Mouse (Mus musculus): Measurements from ENCODE around the gene Nos3.

DNA sequence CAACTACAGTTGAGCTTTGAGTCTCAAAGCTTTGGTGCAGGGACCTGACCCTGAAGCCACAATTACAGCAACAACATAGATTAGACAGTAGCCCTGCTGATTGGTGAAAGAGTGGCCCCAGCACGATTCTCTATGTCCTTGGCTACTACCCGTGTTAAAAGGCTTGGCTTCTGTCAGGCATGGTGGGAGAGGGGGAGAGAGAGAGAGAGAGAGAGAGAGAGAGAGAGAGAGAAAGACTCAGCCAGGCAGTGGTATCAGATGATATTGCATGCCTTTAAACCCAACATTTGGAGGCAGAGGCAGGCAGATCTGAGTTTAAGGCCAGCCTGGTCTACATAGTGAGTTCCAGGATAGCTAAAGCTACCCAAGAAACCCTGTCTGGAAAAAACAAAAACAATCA is 17.4 kb downstream of the Nos3 start:
- TF ChIP-seq CTCF (IDR thresholded peaks at IDR 0.05; ENCODE audit: low read depth, low read length) (no peak), GATA1 (IDR thresholded peaks at IDR 0.05; ENCODE audit: borderline replicate concordance, low read length) (no peak), TAL1 (conservative IDR thresholded peaks at IDR 0.05; ENCODE audit: low read depth, low read length) (no peak), POLR2AphosphoS5 (IDR thresholded peaks at IDR 0.05; ENCODE audit: insufficient replicate concordance, low read depth, low read length) (no peak), GATA2 (IDR thresholded peaks at IDR 0.05; ENCODE audit: borderline replicate concordance, low read depth, low read length) (no peak)
